Mouse (Mus musculus) lung, adult 2 months (tissue): ENCODE results near the gene Inppl1. TPM values are rescaled to one million over a fixed set of nuclear protein-coding genes. Genes with fewer than 3 reads are reported as not detected.

Experiments used
- DNase-seq: peaks from one replicate; pipeline ENCODE4 v3.0.0; 2022
- H3K4me1 ChIP-seq: fragments of 200-500 bp; 2 replicates; pipeline ENCODE4 v1.6.1; 2011; ENCODE audit warnings: low read length; ENCODE audit not compliant: control insufficient read depth, insufficient read depth
- H3K4me3 ChIP-seq: fragments of 200-500 bp; replicated peaks from 2 replicates; pipeline ENCODE3; 2011; ENCODE audit warnings: low read depth, mild to moderate bottlenecking, control low read depth, low read length; ENCODE audit errors: extremely low read depth
- CTCF ChIP-seq: fragments of 200-500 bp; IDR thresholded peaks from 2 replicates; pipeline ENCODE4 v1.5.1; 2011; ENCODE audit warnings: mild to moderate bottlenecking, low read length, control low read depth; ENCODE audit not compliant: insufficient read depth
- POLR2A ChIP-seq: fragments of 200-500 bp; IDR thresholded peaks from 2 replicates; pipeline ENCODE4 v1.6.1; 2011; ENCODE audit warnings: low read depth, mild to moderate bottlenecking, control low read depth, low read length, borderline replicate concordance; ENCODE audit errors: extremely low read depth
- WGBS: fragments of 180-500 bp; shearing (Covaris S2); methylation state at CpG from one replicate; pipeline ENCODE4 v1.1.7; 2018; 5-methylcytosine and 5-hydroxymethylcytosine counted together
- polyA plus RNA-seq: library from polyadenylated mRNA; depleted of rRNA; stranded (reverse); fragments of >200 nt; gene quantifications from 2 replicates; pipeline ENCODE4 v1.2.3, GENCODE M21; 2012; rRNA removed

Inppl1 gene
- polyA plus RNA-seq, result 84.3 TPM in 2 replicates

DNA sequence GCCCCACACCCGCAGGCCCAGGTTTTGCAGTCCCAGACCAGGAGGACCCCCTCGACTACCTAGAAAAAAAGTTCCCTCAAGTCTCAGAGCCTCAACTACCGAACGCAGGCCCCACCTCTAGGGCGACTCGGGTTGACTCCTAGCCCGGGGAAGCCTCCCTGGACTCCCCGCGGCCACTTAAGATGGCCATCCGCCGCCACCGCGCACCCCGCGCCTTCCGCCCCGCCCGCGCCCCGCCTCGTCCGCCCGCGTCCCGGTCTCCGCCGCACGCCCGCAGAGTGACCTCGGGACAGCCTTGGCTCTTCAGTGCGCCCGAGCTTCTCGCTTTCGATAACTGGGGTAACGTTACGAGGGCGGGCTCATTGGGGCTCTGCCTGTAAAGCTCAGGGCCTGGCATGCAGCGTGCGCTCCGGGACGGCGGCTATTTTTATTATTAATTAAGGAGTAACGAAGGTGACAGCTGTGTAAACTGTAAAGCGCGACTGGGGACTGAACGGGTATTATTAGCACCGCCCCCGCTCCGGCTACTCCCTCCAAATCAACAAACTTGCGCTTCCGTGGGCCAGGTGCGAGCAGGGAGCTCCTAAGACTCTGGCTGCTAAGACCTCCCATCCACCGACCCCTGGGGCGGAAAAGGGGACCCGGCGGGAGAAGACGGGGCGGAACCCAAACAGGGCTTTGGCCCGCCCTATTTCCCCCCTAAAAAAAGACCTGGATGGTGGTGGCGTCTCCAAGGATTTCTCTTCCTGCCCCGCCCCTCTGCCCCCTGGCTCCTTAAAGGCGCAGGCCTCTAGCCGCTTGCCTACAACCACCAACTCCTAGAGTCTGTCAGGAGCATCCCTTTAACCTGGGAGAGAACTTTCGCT, at the start of gene Inppl1:
Gene Inppl1 (minus strand): TSS at position 624 of the 866 bp plus-strand sequence.
- peak; percentile 90 for DNase-seq

GRCm38 (mm10) chr7:101886274-101886673, 48.2 kb upstream of the Inppl1 start:
- H3K4me1 ChIP-seq, result no peaks in the 10 kb centered on the region
- H3K4me3 ChIP-seq, result no peak overlapping the region
- no peak for DNase-seq
- TF ChIP-seq CTCF (no peak), POLR2A (no peak)
- 87% methylated on average over 6 of the region's 6 CpGs for WGBS

More for the DNA sequence above, at the start of gene Inppl1:
- WGBS, result under 1% methylated on average over 64 of the region's 64 CpGs
- TF ChIP-seq POLR2A (peak; percentile 61; the same call in 1 of the 2 replicates), CTCF (no peak)
- Histone ChIP-seq H3K4me3 (peak within 1 kb of the TSS; percentile 95), H3K4me1 (no peaks in the 10 kb centered on the region; the same call in 1 of the 2 replicates)

DNA sequence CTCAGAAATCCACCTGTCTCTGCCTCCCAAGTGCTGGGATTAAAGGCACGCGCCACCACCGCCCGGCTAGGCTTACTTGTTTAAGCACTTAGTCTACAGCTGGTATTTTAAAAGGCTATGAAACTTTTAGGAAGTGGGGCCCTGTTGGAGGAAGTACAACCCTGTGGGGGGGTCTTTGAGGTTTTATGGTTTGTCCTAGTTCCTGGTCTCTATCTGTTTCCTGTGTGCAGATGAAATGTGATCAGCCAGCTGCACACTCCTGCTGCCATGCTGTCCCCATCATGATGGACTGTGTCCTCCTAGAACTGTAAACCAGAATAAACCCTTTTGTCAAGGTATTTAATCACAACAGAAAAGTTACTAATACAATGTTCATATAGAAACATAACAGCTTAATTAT, 46.1 kb upstream of the Inppl1 start:
- 97% methylated on average over 4 of the region's 4 CpGs for WGBS
- H3K4me1 ChIP-seq, result no peaks in the 10 kb centered on the region
- TF ChIP-seq CTCF (no peak), POLR2A (no peak)
- DNase-seq, result no peak
- no peak overlapping the region for H3K4me3 ChIP-seq

DNA sequence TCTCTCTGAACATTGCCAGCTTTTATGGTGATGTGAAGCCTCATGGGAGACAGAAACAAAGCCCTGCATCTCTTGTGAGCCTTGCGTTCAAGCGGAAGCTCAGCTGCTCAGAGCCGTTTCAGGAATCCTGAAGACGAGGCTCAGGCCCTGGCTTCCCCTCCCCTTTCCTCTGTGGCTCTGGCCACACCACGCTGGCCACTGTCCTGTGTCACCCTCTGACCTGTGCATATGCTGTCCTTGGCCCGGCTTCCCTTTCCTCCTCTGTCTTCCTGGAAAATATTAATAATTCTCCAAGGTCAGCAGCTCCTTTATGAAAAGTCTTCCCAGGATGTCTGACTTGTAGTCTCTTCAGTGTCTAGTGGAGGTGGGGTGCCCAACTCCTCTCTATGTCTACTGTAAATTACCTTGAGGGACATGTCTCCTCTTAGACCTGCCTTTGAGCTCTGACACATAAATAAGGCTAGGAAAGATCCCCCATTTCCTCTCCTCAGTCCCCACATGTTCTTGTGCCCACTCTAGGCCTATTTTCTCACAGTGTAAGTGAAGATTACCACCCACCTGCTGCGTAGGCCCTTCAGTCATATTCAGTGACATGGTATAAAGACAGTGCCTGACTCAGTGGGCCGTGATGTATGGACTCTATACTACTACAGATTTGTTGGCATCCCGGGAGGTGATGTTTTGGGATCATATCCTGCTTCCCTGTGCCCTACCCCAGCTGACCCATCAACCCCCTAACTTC, 44.6 kb upstream of the Inppl1 start:
- no peak for DNase-seq
- TF ChIP-seq POLR2A, result no peak
- TF ChIP-seq CTCF, result no peak
- Histone ChIP-seq H3K4me1 (no peaks in the 10 kb centered on the region), H3K4me3 (no peak overlapping the region)
- 58% methylated on average over 9 of the region's 9 CpGs for WGBS

DNA sequence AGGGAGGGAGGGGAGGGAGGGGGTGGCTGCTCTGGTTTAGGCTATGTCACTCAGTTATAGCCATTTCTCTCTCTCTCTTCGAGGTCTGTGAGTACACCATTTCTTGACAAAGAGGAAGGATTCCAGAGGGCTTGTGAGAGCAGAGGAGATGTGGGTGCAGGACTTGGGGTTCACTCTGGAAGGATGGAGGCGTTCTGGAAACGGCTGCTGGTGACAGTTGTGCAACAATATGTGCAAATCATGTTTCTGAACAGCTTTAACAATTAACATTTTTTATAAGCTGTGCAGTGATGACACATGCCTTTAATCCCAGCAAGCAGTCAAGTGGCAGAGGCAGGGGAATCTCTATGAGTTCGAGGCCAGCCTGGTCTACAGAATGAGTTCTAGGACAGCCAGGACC, 42.8 kb upstream of the Inppl1 start:
- no peaks in the 10 kb centered on the region for H3K4me1 ChIP-seq
- 68% methylated on average over 4 of the region's 4 CpGs for WGBS
- H3K4me3 ChIP-seq, result no peak overlapping the region
- TF ChIP-seq POLR2A, result no peak
- TF ChIP-seq CTCF, result no peak
- no peak for DNase-seq

- Histone ChIP-seq H3K4me3 (no peak overlapping the region), H3K4me1 (no peaks in the 10 kb centered on the region)
- DNase-seq, result no peak
- 94% methylated on average over 1 of the region's 1 CpGs for WGBS
- TF ChIP-seq POLR2A (no peak), CTCF (no peak)
Observed at GRCm38 (mm10) chr7:101875978-101876377, 37.9 kb upstream of the Inppl1 start.

DNA sequence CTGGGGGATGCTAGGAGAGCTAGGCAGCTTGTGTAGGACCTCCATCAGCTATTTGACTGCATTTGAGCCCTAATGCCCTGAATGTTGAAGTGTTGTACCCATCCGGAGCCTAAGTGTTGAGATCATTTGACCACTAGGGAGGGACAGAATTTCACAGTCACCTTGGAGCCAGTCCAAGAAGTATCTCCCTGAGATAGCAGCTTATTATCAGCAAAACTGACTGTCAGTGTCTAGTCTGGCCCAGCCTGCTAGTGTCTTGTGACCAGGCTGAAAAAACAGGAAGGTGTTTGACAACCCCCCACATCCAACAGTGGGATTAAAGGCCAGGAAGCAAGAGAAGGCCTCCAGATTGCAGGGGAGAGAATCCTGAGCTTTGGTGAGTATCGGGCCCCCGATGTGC, 33.3 kb upstream of the Inppl1 start:
- DNase-seq, result no peak
- TF ChIP-seq POLR2A, result no peak
- TF ChIP-seq CTCF, result no peak
- Histone ChIP-seq H3K4me1 (no peaks in the 10 kb centered on the region), H3K4me3 (no peak overlapping the region)
- WGBS, result 59% methylated on average over 3 of the region's 3 CpGs

DNA sequence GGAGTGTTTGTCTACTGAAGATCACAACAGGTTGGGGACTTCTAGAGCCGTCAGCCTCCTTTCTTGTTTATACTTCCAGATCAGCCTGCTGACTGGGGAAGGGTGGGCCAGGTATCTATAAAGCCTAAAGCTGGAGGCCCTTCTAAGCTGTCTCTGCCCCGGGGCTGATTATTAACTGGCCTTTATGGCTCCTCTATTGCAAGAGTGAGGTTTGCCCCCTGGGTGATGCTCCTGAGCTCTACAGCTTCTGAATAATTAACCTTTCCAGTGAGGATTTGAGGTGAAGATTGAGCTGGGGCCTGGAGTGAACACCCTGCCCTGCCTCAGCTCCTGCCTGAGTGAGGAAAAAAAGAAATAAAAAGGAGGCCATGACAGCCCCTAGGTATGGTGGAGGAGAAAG, 32.6 kb upstream of the Inppl1 start, which contains the start of gene Folr1:
Gene Folr1 (minus strand): TSS at position 160 of the 400 bp plus-strand sequence.
- H3K4me1 ChIP-seq, result no peaks in the 10 kb centered on the region
- no peak for TF ChIP-seq CTCF
- no peak for TF ChIP-seq POLR2A
- WGBS, result 70% methylated on average over 2 of the region's 2 CpGs
- H3K4me3 ChIP-seq, result no peak within 1 kb of the TSS
- no peak for DNase-seq

GRCm38 (mm10) chr7:101869163-101869500, 31.1 kb upstream of the Inppl1 start:
- Histone ChIP-seq H3K4me1 (no peaks in the 10 kb centered on the region), H3K4me3 (no peak overlapping the region)
- no peak for TF ChIP-seq POLR2A
- TF ChIP-seq CTCF, result no peak
- 74% methylated on average over 7 of the region's 7 CpGs for WGBS
- no peak for DNase-seq
